In genomic region chr13:99494416-99494815, GRCm38 (mm10) we compare ENCODE assay signal across 21 mouse cellular contexts. TPM values are rescaled to one million over a fixed set of nuclear protein-coding genes. Genes with fewer than 3 reads are reported as not detected.
A peak's percentile ranks its signal among the peaks of the same experiment; 100 is the strongest.
DNase-seq lines count a peak whose midpoint lies in the region; ATAC-seq and TF ChIP-seq lines count a peak whose summit lies in the region.
"Had no signal": no experiment of that assay in that cellular context is flagged by ENCODE, and none has a peak within 500 bp of the region (broad histone marks: within the 10 kb centered on the region; RNA-seq: fewer than 3 reads in every experiment).

No protein-coding gene starts in this region.

- ATAC-seq in hindbrain, embryonic 11.5 days (ENCODE audit: low FRiP score), result no peak
- no peak for ATAC-seq in hindbrain, postnatal 0 days
- no peak for ATAC-seq in midbrain, embryonic 11.5 days (ENCODE audit: low FRiP score)
- no peak for ATAC-seq in midbrain, embryonic 16.5 days
- ATAC-seq in forebrain, embryonic 14.5 days, result no peak
- ATAC-seq in midbrain, embryonic 14.5 days (ENCODE audit: low FRiP score, low TSS enrichment), result no peak
- ATAC-seq: inflammation-experienced regulatory T-cells, adult 6 months; intestine, postnatal 0 days had no signal

- H3K9ac ChIP-seq in hindbrain, embryonic 11.5 days (ENCODE audit: low read depth, low read length), result no peak overlapping the region
- H3K9ac ChIP-seq in hindbrain, postnatal 0 days (replicated peaks; ENCODE audit: low read length), result no peak overlapping the region
- no peak overlapping the region for H3K9ac ChIP-seq in midbrain, embryonic 11.5 days (ENCODE audit: low read length)
- H3K9ac ChIP-seq in midbrain, embryonic 16.5 days (ENCODE audit: low read depth, low read length), result no peak overlapping the region
- no peak overlapping the region for H3K9ac ChIP-seq in forebrain, embryonic 14.5 days (ENCODE audit: low read length)
- H3K9ac ChIP-seq in midbrain, embryonic 14.5 days (replicated peaks; ENCODE audit: low read length), result no peak overlapping the region
- H3K9ac ChIP-seq: embryonic facial prominence, embryonic 15.5 days; heart, embryonic 13.5 days; hindbrain, embryonic 15.5 days had no signal

- H3K27me3 ChIP-seq in hindbrain, embryonic 11.5 days (ENCODE audit: control insufficient read depth, insufficient read depth, low read length), result no peaks in the 10 kb centered on the region
- H3K27me3 ChIP-seq in hindbrain, postnatal 0 days (ENCODE audit: insufficient read depth, low read length), result no peaks in the 10 kb centered on the region
- no peaks in the 10 kb centered on the region for H3K27me3 ChIP-seq in midbrain, embryonic 11.5 days (ENCODE audit: control insufficient read depth, insufficient read depth, low read length)
- no peaks in the 10 kb centered on the region for H3K27me3 ChIP-seq in midbrain, embryonic 16.5 days (ENCODE audit: control insufficient read depth, insufficient read depth, low read depth, low read length)
- H3K27me3 ChIP-seq in forebrain, embryonic 14.5 days (replicated peaks; ENCODE audit: control insufficient read depth, insufficient read depth, low read length), result no peaks in the 10 kb centered on the region
- no peaks in the 10 kb centered on the region for H3K27me3 ChIP-seq in midbrain, embryonic 14.5 days (ENCODE audit: control insufficient read depth, insufficient read depth, low read length)
- H3K27me3 ChIP-seq: embryonic facial prominence, embryonic 15.5 days; heart, embryonic 13.5 days; hindbrain, embryonic 15.5 days had no signal

- H3K27ac ChIP-seq in hindbrain, embryonic 11.5 days (ENCODE audit: low read depth, low read length), result peak overlapping the region; percentile 39; the same call in 1 of the 2 replicates
- H3K27ac ChIP-seq in hindbrain, postnatal 0 days, result no peak overlapping the region
- peak overlapping the region; percentile 91; the same call in 1 of the 2 replicates for H3K27ac ChIP-seq in midbrain, embryonic 11.5 days (ENCODE audit: low read depth, low read length)
- H3K27ac ChIP-seq in midbrain, embryonic 16.5 days (ENCODE audit: low read length), result no peak overlapping the region
- 0 out of 2 replicates have a peak overlapping the region, but pooled peaks have one; percentile 16 for H3K27ac ChIP-seq in forebrain, embryonic 14.5 days (ENCODE audit: low read depth, low read length)
- H3K27ac ChIP-seq in midbrain, embryonic 14.5 days (replicated peaks; ENCODE audit: low read depth, low read length), result peak overlapping the region; percentile 75
- H3K27ac ChIP-seq: embryonic facial prominence, embryonic 15.5 days; gastrocnemius, adult 2 months; heart, embryonic 13.5 days; hindbrain, embryonic 15.5 days had no signal

- H3K36me3 ChIP-seq in hindbrain, embryonic 11.5 days (ENCODE audit: control insufficient read depth, insufficient read depth, low read length), result no peaks in the 10 kb centered on the region
- H3K36me3 ChIP-seq in hindbrain, postnatal 0 days (ENCODE audit: insufficient read depth, low read length), result no peaks in the 10 kb centered on the region
- no peaks in the 10 kb centered on the region for H3K36me3 ChIP-seq in midbrain, embryonic 11.5 days (ENCODE audit: control insufficient read depth, insufficient read depth, low read length)
- peaks cover 5% of the 10 kb centered on the region; the same call in 1 of the 2 replicates for H3K36me3 ChIP-seq in midbrain, embryonic 16.5 days (ENCODE audit: control insufficient read depth, insufficient read depth, low read length)
- peaks cover 31% of the 10 kb centered on the region for H3K36me3 ChIP-seq in forebrain, embryonic 14.5 days (ENCODE audit: control insufficient read depth, insufficient read depth, low read length)
- H3K36me3 ChIP-seq in midbrain, embryonic 14.5 days (ENCODE audit: control insufficient read depth, insufficient read depth, low read length), result peaks cover 34% of the 10 kb centered on the region
- H3K36me3 ChIP-seq: embryonic facial prominence, embryonic 15.5 days had no signal

- DNase-seq in hindbrain, embryonic 11.5 days (ENCODE audit: low spot score), result no peak
- DNase-seq in hindbrain, postnatal 0 days (ENCODE audit: low spot score), result no peak
- no peak for DNase-seq in midbrain, embryonic 11.5 days (ENCODE audit: low spot score, missing footprints)
- no peak for DNase-seq in forebrain, embryonic 14.5 days (ENCODE audit: low spot score)
- no peak for DNase-seq in midbrain, embryonic 14.5 days
- DNase-seq in left cerebral cortex, adult 11 months (ENCODE audit: low spot score), result no peak
- DNase-seq: adrenal gland, adult 8-10 months; adrenal gland, postnatal 36 days; cerebellum, adult 2 months; cerebellum, postnatal 10 days; embryo, embryonic 11 days; gastrocnemius, adult 2 months; gastrocnemius, postnatal 25 days; heart, postnatal 4 days had no signal

- H3K4me3 ChIP-seq in hindbrain, embryonic 11.5 days (ENCODE audit: low read depth, low read length), result no peak overlapping the region
- H3K4me3 ChIP-seq in hindbrain, postnatal 0 days (ENCODE audit: low read length), result no peak overlapping the region
- no peak overlapping the region for H3K4me3 ChIP-seq in midbrain, embryonic 11.5 days (ENCODE audit: low read depth, low read length)
- H3K4me3 ChIP-seq in midbrain, embryonic 16.5 days (ENCODE audit: low read depth, low read length), result no peak overlapping the region
- no peak overlapping the region for H3K4me3 ChIP-seq in forebrain, embryonic 14.5 days (ENCODE audit: low read depth, low read length)
- H3K4me3 ChIP-seq in midbrain, embryonic 14.5 days (replicated peaks; ENCODE audit: low read depth, low read length), result no peak overlapping the region
- H3K4me3 ChIP-seq: embryonic facial prominence, embryonic 15.5 days; erythroblast, embryonic 14.5 days; gastrocnemius, adult 2 months; heart, embryonic 13.5 days; hindbrain, embryonic 15.5 days had no signal

- peaks cover 9% of the 10 kb centered on the region for H3K4me1 ChIP-seq in hindbrain, embryonic 11.5 days (replicated peaks; ENCODE audit: control insufficient read depth, insufficient read depth, low read length)
- peaks cover 12% of the 10 kb centered on the region; the same call in 1 of the 2 replicates for H3K4me1 ChIP-seq in hindbrain, postnatal 0 days (ENCODE audit: insufficient read depth, low read length)
- peaks cover 37% of the 10 kb centered on the region for H3K4me1 ChIP-seq in midbrain, embryonic 11.5 days (ENCODE audit: control insufficient read depth, insufficient read depth, low read length)
- H3K4me1 ChIP-seq in midbrain, embryonic 16.5 days (ENCODE audit: control insufficient read depth, insufficient read depth, low read length), result peaks cover 41% of the 10 kb centered on the region
- H3K4me1 ChIP-seq in forebrain, embryonic 14.5 days (ENCODE audit: control insufficient read depth, insufficient read depth, low read length), result peaks cover 35% of the 10 kb centered on the region
- peaks cover 37% of the 10 kb centered on the region for H3K4me1 ChIP-seq in midbrain, embryonic 14.5 days (ENCODE audit: control insufficient read depth, insufficient read depth, low read length)

- no peaks in the 10 kb centered on the region for H3K9me3 ChIP-seq in hindbrain, embryonic 11.5 days (ENCODE audit: control insufficient read depth, low read length)
- no peaks in the 10 kb centered on the region for H3K9me3 ChIP-seq in hindbrain, postnatal 0 days (ENCODE audit: low read length)
- no peaks in the 10 kb centered on the region for H3K9me3 ChIP-seq in midbrain, embryonic 11.5 days (ENCODE audit: control insufficient read depth, low read length)
- no peaks in the 10 kb centered on the region for H3K9me3 ChIP-seq in midbrain, embryonic 16.5 days (replicated peaks; ENCODE audit: control insufficient read depth, low read length, poor library complexity, severe bottlenecking)
- H3K9me3 ChIP-seq in forebrain, embryonic 14.5 days (replicated peaks; ENCODE audit: control insufficient read depth, low read length), result no peaks in the 10 kb centered on the region
- H3K9me3 ChIP-seq in midbrain, embryonic 14.5 days (ENCODE audit: control insufficient read depth, low read length), result no peaks in the 10 kb centered on the region
- H3K9me3 ChIP-seq: embryonic facial prominence, embryonic 15.5 days; heart, embryonic 13.5 days; hindbrain, embryonic 15.5 days had no signal

- H3K4me2 ChIP-seq in hindbrain, embryonic 11.5 days (replicated peaks; ENCODE audit: low read depth, low read length), result no peak overlapping the region
- no peak overlapping the region for H3K4me2 ChIP-seq in hindbrain, postnatal 0 days (ENCODE audit: low read depth, low read length)
- H3K4me2 ChIP-seq in midbrain, embryonic 11.5 days, result no peak overlapping the region
- no peak overlapping the region for H3K4me2 ChIP-seq in midbrain, embryonic 16.5 days (ENCODE audit: low read length)
- H3K4me2 ChIP-seq in forebrain, embryonic 14.5 days (ENCODE audit: low read length), result no peak overlapping the region
- H3K4me2 ChIP-seq in midbrain, embryonic 14.5 days (ENCODE audit: low read length), result no peak overlapping the region
- H3K4me2 ChIP-seq: embryonic facial prominence, embryonic 15.5 days; heart, embryonic 13.5 days; hindbrain, embryonic 15.5 days had no signal

- 73% methylated on average over 10 of the region's 10 CpGs for WGBS in hindbrain, embryonic 11.5 days
- WGBS in hindbrain, postnatal 0 days, result 43% methylated on average over 10 of the region's 10 CpGs
- WGBS in midbrain, embryonic 11.5 days, result 67% methylated on average over 10 of the region's 10 CpGs
- 38% methylated on average over 10 of the region's 10 CpGs for WGBS in midbrain, embryonic 16.5 days
- 42% methylated on average over 10 of the region's 10 CpGs for WGBS in forebrain, embryonic 14.5 days
- 33% methylated on average over 10 of the region's 10 CpGs for WGBS in midbrain, embryonic 14.5 days

- TF ChIP-seq CTCF in hindbrain, postnatal 0 days (IDR thresholded peaks at IDR 0.05; ENCODE audit: low read depth), result no peak

RNA-seq across cellular contexts. Expression of gene Map1b, which starts 21.9 kb away (rescaled TPM):
- polyA plus RNA-seq in hindbrain, embryonic 11.5 days (2014; fragmentation: Nextera tagmentation; extraction: Ambion mirVana), result 1,051 and 1,521 TPM in 2 replicates
- total RNA-seq in hindbrain, postnatal 0 days (2014; rRNA removed), result 690 and 787 TPM in 2 replicates
- 1,844 and 1,981 TPM in 2 replicates for polyA plus RNA-seq in hindbrain, postnatal 0 days (2015; fragmentation: Nextera tagmentation; extraction: Ambion mirVana)
- 911 and 979 TPM in 2 replicates for polyA plus RNA-seq in midbrain, embryonic 11.5 days (2014; fragmentation: Nextera tagmentation; extraction: Ambion mirVana)
- polyA plus RNA-seq in midbrain, embryonic 16.5 days (2015; fragmentation: Nextera tagmentation; extraction: Ambion mirVana), result 1,966 and 2,233 TPM in 2 replicates
- 1,380 and 2,008 TPM in 2 replicates for polyA plus RNA-seq in forebrain, embryonic 14.5 days (2014; fragmentation: Nextera tagmentation; extraction: Ambion mirVana)
- polyA plus RNA-seq in midbrain, embryonic 14.5 days (2014; fragmentation: Nextera tagmentation; extraction: Ambion mirVana), result 2,111 and 2,470 TPM in 2 replicates
- polyA plus RNA-seq: erythroblast, embryonic 14.5 days had no signal

Comparison
In these comparisons a context has a peak if more than half of its experiments do, and no peak if none do; other contexts are left out.
1. H3K27ac ChIP-seq: peak in hindbrain, embryonic 11.5 days (single experiment), midbrain, embryonic 11.5 days (single experiment), forebrain, embryonic 14.5 days (single experiment) and midbrain, embryonic 14.5 days (single experiment); none in hindbrain, postnatal 0 days (single experiment) and midbrain, embryonic 16.5 days (single experiment).